Mouse (Mus musculus): ENCODE results near the gene Gm17693. TPM values are rescaled to one million over a fixed set of nuclear protein-coding genes. Genes with fewer than 3 reads are reported as not detected.

Gene Gm17693
- not detected in 2 replicates for polyA plus RNA-seq (2021; fragmentation: Nextera tagmentation)
- long read RNA-seq, experiment 1 = 0 reads
- long read RNA-seq, experiment 2 = 0 reads

GRCm38 (mm10) chrX:125705144-125705543 lies at the start of gene Gm17693:
Gm17693 (plus strand) TSS chrX:125705444.

